Mouse (Mus musculus): Measurements from ENCODE around the gene Agbl2. TPM values are rescaled to one million over a fixed set of nuclear protein-coding genes. Genes with fewer than 3 reads are reported as not detected.

Gene Agbl2
- total RNA-seq, 1 experiment from 2014 or later = 1.5 TPM

DNA sequence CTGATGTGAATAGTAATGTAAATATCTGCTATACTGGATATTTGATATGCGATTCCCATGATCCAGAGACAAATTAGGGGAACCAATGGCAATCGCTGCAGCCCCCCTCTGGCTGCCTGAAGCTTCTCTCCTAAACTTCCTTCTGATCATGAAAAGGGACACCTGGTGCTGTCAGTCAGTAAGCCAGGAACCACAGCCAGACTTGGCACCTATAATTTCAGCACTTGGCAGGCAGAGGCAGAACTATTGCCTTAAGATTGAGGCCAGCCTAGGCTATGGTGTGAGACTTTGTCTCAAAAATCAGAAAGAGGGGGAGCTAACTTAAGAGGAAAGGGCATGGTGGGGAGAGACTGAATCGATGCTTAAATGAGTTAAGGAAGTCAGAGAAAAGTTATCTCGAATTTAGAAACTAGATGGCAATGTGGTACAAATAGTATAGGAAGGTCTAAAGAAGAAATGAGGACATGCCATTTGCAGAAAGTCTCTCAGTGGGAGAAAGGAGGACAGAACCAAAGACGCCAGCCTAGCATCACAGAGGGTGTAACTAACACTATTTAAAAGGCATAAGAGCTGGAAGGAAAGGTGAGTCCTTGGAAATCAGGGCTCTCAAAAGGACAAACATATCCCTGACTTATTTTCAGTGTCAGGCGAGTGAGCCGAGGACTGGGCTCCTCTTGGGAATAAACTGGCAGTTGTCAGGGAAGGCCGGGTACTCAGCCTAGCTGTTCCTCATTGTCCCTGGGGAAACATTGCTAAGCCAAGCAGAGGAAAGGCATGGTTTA, 88.8 kb downstream of the Agbl2 start:
- DNase-seq = no peak

DNA sequence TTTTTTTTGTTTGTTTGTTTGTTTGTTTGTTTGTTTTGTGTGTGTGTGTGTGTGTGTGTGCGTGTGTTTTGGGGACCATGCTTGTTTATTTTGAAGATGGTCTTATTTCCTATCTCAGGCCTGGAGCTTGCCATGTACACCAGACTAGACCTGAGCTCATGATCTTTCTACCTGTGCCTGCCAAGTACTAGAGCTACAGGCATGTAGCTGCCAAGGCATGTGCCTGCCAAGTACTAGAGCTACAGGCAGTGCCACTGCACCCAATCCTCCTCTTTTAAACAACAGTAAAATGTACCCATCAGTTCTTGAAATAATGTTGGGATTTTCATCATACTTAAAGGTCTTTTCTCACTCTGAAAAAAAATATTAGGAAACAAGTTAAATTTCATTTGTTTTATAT, 91.5 kb downstream of the Agbl2 start:
- no peak for DNase-seq

DNA sequence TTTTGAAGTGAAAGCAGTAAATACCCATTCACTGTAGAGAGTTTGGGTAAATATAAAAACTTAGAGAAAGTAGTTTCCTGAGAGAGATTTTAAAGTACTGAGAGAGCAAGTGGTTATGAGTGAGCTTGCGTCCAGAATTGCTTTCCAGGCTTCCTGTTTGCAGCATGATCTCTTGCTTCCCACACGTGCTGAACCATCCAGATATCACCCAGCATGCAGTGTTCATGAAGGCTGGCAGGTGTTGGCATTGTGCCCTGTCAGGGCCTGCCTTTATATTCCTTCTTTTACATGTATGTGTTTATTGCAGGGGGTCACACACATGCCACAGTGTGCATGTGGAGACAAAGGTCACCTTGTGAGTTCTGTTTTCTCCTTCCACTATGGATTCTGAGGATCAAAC, 92.7 kb downstream of the Agbl2 start:
- no peak for DNase-seq

DNA sequence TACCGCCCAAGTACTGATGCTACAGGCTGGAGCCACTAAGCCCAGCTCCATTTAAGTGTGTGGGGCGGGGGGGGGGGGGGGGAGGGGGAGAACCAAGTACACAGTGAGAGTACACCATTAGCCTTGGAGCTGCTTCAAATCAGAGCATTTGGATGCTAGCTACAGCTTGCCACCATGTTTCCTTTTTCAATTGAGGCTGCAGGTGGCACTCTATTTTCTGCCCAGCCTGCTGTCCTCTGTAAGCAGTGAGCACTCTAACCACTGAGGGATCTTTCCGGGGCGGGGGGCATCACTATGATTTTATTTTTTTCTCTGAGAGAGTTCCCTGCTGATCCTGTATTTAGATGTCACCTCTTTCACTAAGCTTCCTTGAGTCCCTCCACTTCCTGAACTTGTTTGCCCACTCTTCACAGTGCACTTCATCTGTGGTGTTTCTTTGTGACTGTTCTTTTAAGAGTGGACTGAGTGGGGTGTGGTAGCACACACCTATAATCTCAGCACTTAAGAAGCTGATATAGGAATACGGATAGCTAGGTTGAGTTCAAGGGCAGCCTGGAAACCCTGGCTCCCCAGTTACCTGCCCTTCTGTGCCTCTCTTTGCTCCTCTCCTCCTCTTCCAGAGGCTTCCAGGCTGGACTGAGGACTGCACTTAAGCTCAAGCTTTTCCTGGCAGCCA, 95.2 kb downstream of the Agbl2 start:
- DNase-seq = no peak

DNA sequence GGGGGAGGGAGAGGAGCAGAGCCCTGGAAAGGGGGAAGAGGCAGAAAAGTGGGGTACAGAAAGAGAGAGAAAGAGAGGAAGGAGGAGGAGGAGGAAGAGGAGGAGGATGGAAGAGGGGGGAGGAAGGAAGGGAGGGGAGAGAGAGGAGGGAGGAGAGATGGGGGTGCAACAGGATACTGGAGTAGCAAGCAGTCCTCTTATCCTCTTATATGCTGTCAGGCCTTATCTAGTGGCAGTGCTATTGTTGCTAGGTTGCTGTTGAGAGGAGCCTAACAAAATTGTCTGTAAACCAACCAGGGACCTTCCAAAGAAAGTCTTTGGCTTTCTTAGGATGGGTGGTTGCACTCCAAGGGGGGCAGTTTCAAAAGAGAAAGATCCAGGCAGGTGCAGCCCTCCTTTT, 96.9 kb downstream of the Agbl2 start:
- no peak for DNase-seq

DNA sequence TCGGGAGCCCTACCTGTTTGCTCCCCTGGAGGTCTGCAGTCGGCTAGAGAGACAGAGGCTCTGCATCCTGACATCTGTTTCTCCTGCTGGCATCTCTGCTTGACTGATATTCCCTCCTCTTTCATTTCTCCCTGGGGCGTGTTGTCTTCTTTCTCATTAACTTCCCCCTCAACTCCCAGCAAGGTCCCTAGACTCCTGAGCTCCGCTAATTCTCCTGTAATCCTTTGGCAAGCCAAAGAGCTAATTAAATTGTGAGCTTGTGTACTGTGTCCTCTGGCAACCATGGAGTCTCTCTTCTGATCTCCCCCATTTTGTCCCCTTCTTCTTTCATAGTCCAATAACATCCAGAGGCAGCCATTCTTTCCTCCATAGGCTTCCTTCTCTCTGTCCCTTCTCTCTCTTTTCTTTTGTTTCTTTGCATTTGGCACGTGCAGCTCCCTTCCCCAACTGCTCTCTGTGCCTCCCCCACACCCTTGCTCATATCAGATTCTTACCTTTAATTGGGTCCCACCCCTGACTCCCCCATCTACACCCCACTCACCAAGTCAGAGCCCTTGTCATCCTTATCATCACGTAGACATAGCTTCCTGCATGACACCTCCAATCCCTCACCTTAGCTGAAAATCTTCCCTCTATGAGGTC, 97.7 kb downstream of the Agbl2 start:
- no peak for DNase-seq

DNA sequence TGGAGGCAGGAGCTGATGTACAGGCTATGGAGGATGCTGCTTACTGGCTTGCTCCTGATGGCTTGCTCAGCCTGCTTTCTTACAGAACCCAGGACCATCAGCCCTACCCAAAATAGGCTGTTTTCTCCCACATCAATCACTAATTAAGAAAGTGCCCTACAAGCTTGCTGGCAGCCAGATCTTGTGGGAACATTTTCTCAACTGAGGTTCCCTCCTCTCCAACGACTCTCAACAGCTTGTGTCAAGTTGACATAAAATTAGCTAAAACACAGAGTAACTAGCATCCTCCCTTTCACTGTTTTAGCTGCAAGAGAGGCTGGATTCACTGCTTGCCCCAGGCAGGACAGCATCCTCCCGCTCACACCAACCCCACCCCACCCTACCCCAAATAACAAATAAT, 99.3 kb downstream of the Agbl2 start:
- no peak for DNase-seq

Other genes with a start within 250 kb of the Agbl2 start
- 16.0 and 17.4 TPM in 2 replicates for gene Ptprj, start 202.1 kb upstream of the Agbl2 start, total RNA-seq (2021)
- gene Nup160, start 105.5 kb upstream of the Agbl2 start, total RNA-seq (2021) = 19.7 and 23.4 TPM in 2 replicates
- gene Fnbp4, start 37.4 kb upstream of the Agbl2 start, total RNA-seq (2021) = 65.2 and 72.0 TPM in 2 replicates
- 248 and 259 TPM in 2 replicates for gene Mtch2, start 64.4 kb downstream of the Agbl2 start, total RNA-seq (2021)
- gene C1qtnf4, start 103.1 kb downstream of the Agbl2 start, total RNA-seq (2021) = 1.00 and 1.9 TPM in 2 replicates
- gene Kbtbd4, start 122.0 kb downstream of the Agbl2 start, total RNA-seq (2021) = 30.9 and 36.0 TPM in 2 replicates
- 313 and 358 TPM in 2 replicates for gene Ndufs3, start 122.1 kb downstream of the Agbl2 start, total RNA-seq (2021)
- 92.6 and 96.8 TPM in 2 replicates for gene Celf1, start 157.7 kb downstream of the Agbl2 start, total RNA-seq (2021)